Mouse (Mus musculus) myocyte (in vitro differentiated cells): ENCODE measurements around the gene Ipo4. TPM values are rescaled to one million over a fixed set of nuclear protein-coding genes. Genes with fewer than 3 reads are reported as not detected.

Experiments used
- H3K27me3 ChIP-seq: one replicate; pipeline ENCODE4 v1.6.1; 2011; ENCODE audit not compliant: control insufficient read depth, insufficient read depth, insufficient read length
- H3K36me3 ChIP-seq: one replicate; pipeline ENCODE4 v1.6.1; 2011; ENCODE audit not compliant: control insufficient read depth, insufficient read depth
- H3K4me2 ChIP-seq: one replicate; pipeline ENCODE4 v1.6.1; 2011; ENCODE audit warnings: low read depth, control low read depth
- H3K4me3 ChIP-seq: one replicate; pipeline ENCODE4 v1.5.1; 2011; ENCODE audit warnings: mild to moderate bottlenecking, control low read depth, moderate library complexity
- H3K79me2 ChIP-seq: one replicate; pipeline ENCODE4 v1.6.1; 2011; ENCODE audit not compliant: control insufficient read depth, insufficient read depth
- H3ac ChIP-seq: one replicate; pipeline ENCODE4 v1.6.1; 2011; ENCODE audit not compliant: control insufficient read depth, insufficient read length
- CEBPB ChIP-seq: IDR thresholded peaks from 2 replicates; pipeline ENCODE4 v1.6.1; 2011; ENCODE audit warnings: mild to moderate bottlenecking, moderate library complexity; ENCODE audit not compliant: poor library complexity, insufficient read depth, severe bottlenecking
- E2F4 ChIP-seq: IDR thresholded peaks from one replicate; pipeline ENCODE4 v1.6.1; 2011; ENCODE audit warnings: mild to moderate bottlenecking, control low read depth, moderate library complexity; ENCODE audit not compliant: insufficient read depth
- MAX ChIP-seq: IDR thresholded peaks from one replicate; pipeline ENCODE4 v1.6.1; 2011; ENCODE audit warnings: low read depth, mild to moderate bottlenecking, control low read depth
- MYOD1 ChIP-seq, 3 experiments: IDR thresholded peaks; one replicate each; pipeline ENCODE4 v1.6.1; 2011; ENCODE audit warnings: control low read depth in 2 of 3, low read depth in 2 of 3, mild to moderate bottlenecking in 2 of 3, moderate library complexity in 1 of 3; ENCODE audit not compliant: insufficient read length in 2 of 3, control insufficient read depth in 1 of 3
- MYOG ChIP-seq, 3 experiments: IDR thresholded peaks; one replicate each; pipeline ENCODE4 v1.6.1; 2011; ENCODE audit warnings: control low read depth in 2 of 3, low read depth in 2 of 3, mild to moderate bottlenecking in 2 of 3; ENCODE audit not compliant: insufficient read length in 2 of 3, control insufficient read depth in 1 of 3, insufficient read depth in 1 of 3
- POLR2A ChIP-seq: IDR thresholded peaks from one replicate; pipeline ENCODE4 v1.6.1; 2011; ENCODE audit warnings: low read depth, mild to moderate bottlenecking, control low read depth, moderate library complexity; ENCODE audit not compliant: insufficient read length
- POLR2AphosphoS2 ChIP-seq: IDR thresholded peaks from one replicate; pipeline ENCODE4 v1.6.1; 2011; ENCODE audit warnings: low read depth, control low read depth; ENCODE audit not compliant: insufficient read length
- REST ChIP-seq: IDR thresholded peaks from one replicate; pipeline ENCODE4 v1.6.1; 2011; ENCODE audit warnings: mild to moderate bottlenecking, control low read depth, moderate library complexity; ENCODE audit not compliant: insufficient read depth, insufficient read length
- SRF ChIP-seq: IDR thresholded peaks from one replicate; pipeline ENCODE4 v1.6.1; 2011; ENCODE audit warnings: low read depth; ENCODE audit not compliant: control insufficient read depth, insufficient read length
- TCF12 ChIP-seq: IDR thresholded peaks from one replicate; pipeline ENCODE4 v1.6.1; 2011; ENCODE audit warnings: mild to moderate bottlenecking, control low read depth; ENCODE audit not compliant: poor library complexity, insufficient read depth, severe bottlenecking
- TCF3 ChIP-seq: IDR thresholded peaks from one replicate; pipeline ENCODE4 v1.6.1; 2011; ENCODE audit warnings: low read depth, control low read depth; ENCODE audit not compliant: insufficient read length
- USF1 ChIP-seq: IDR thresholded peaks from one replicate; pipeline ENCODE4 v1.6.1; 2011; ENCODE audit warnings: low read depth, mild to moderate bottlenecking, control low read depth, moderate library complexity
- polyA plus RNA-seq: library from polyadenylated mRNA; unstranded; fragments of >200 nt; fragmentation: generic; extraction: Trizol; gene quantifications from one replicate; pipeline ENCODE4 v1.2.1, GENCODE M21; 2012; ENCODE audit warnings: missing spikeins

The Ipo4 gene
- polyA plus RNA-seq, 1 experiment, result 109 TPM

GRCm38 (mm10) chr14:55644261-55644888 is 8.6 kb upstream of the Ipo4 start:
- TF ChIP-seq MAX, result no peak
- TF ChIP-seq MYOG (IDR thresholded peaks at IDR 0.05; ENCODE audit: control insufficient read depth in 1 of 3, insufficient read depth in 1 of 3, insufficient read length in 2 of 3, low read depth in 2 of 3), result no peak
- no peak for TF ChIP-seq TCF12
- TF ChIP-seq MYOD1 (IDR thresholded peaks at IDR 0.05; ENCODE audit: control insufficient read depth in 1 of 3, insufficient read length in 2 of 3, low read depth in 2 of 3), result no peak
- TF ChIP-seq USF1, result no peak
- no peak for TF ChIP-seq E2F4
- no peak for TF ChIP-seq CEBPB
- TF ChIP-seq POLR2A, result no peak
- no peak for TF ChIP-seq TCF3
- no peak for TF ChIP-seq REST
- TF ChIP-seq SRF, result no peak
- H3K4me3 ChIP-seq, result peak overlapping the region; percentile 81
- H3K79me2 ChIP-seq, result peaks cover 50% of the 10 kb centered on the region
- H3K27me3 ChIP-seq, result no peaks in the 10 kb centered on the region
- H3ac ChIP-seq, result peak overlapping the region; percentile 73
- H3K4me2 ChIP-seq, result peak overlapping the region; percentile 79
- H3K36me3 ChIP-seq, result peaks cover under 1% of the 10 kb centered on the region

- Histone ChIP-seq H3K4me2 (peak within 1 kb of the TSS; percentile 96), H3K27me3 (no peaks in the 10 kb centered on the region), H3K79me2 (peaks cover 50% of the 10 kb centered on the region), H3K4me3 (peak within 1 kb of the TSS; percentile 81), H3K36me3 (peaks cover 6% of the 10 kb centered on the region), H3ac (peak within 1 kb of the TSS; percentile 73)
- TF ChIP-seq TCF3, result no peak
- peak; percentile 76 for TF ChIP-seq E2F4
- TF ChIP-seq POLR2AphosphoS2, result peak; percentile 49
- TF ChIP-seq MAX, result peak; percentile 87
- peak in 2 of 3 experiments; percentile 1 to 25 for TF ChIP-seq MYOG (IDR thresholded peaks at IDR 0.05; ENCODE audit: control insufficient read depth in 1 of 3, insufficient read depth in 1 of 3, insufficient read length in 2 of 3, low read depth in 2 of 3)
- peak in 2 of 3 experiments; percentile 4 to 48 for TF ChIP-seq MYOD1 (IDR thresholded peaks at IDR 0.05; ENCODE audit: control insufficient read depth in 1 of 3, insufficient read length in 2 of 3, low read depth in 2 of 3)
- no peak for TF ChIP-seq REST
- no peak for TF ChIP-seq USF1
- TF ChIP-seq CEBPB, result no peak
- TF ChIP-seq POLR2A, result peak; percentile 55
- no peak for TF ChIP-seq TCF12
- no peak for TF ChIP-seq SRF
These were observed 7.5 kb upstream of the Ipo4 start, which contains the start of gene Tm9sf1 for GRCm38 (mm10) chr14:55643060-55643907. Gene Tm9sf1 (minus strand): TSS chr14:55643806.

- Histone ChIP-seq H3K27me3 (no peaks in the 10 kb centered on the region), H3K36me3 (peaks cover 6% of the 10 kb centered on the region), H3K4me2 (peak overlapping the region; percentile 96), H3K4me3 (peak overlapping the region; percentile 81), H3K79me2 (peaks cover 50% of the 10 kb centered on the region), H3ac (peak overlapping the region; percentile 73)
- TF ChIP-seq REST (no peak), USF1 (no peak), MYOD1 (IDR thresholded peaks at IDR 0.05; ENCODE audit: control insufficient read depth in 1 of 3, insufficient read length in 2 of 3, low read depth in 2 of 3) (no peak), POLR2A (no peak), SRF (no peak), POLR2AphosphoS2 (no peak), TCF12 (no peak), MAX (no peak), CEBPB (no peak), E2F4 (no peak)
These were observed 6.9 kb upstream of the Ipo4 start for GRCm38 (mm10) chr14:55642679-55643059.

GRCm38 (mm10) chr14:55641291-55641690 is 5.5 kb upstream of the Ipo4 start:
- Histone ChIP-seq H3ac (no peak overlapping the region), H3K4me2 (no peak overlapping the region), H3K4me3 (peak overlapping the region; percentile 81), H3K36me3 (peaks cover 6% of the 10 kb centered on the region), H3K79me2 (peaks cover 50% of the 10 kb centered on the region), H3K27me3 (no peaks in the 10 kb centered on the region)
- TF ChIP-seq CEBPB, result no peak
- TF ChIP-seq TCF12, result no peak
- TF ChIP-seq TCF3, result no peak
- TF ChIP-seq SRF, result no peak
- no peak for TF ChIP-seq MYOD1 (IDR thresholded peaks at IDR 0.05; ENCODE audit: control insufficient read depth in 1 of 3, insufficient read length in 2 of 3, low read depth in 2 of 3)
- no peak for TF ChIP-seq E2F4
- no peak for TF ChIP-seq MYOG (IDR thresholded peaks at IDR 0.05; ENCODE audit: control insufficient read depth in 1 of 3, insufficient read depth in 1 of 3, insufficient read length in 2 of 3, low read depth in 2 of 3)
- TF ChIP-seq REST, result no peak
- no peak for TF ChIP-seq MAX
